Mouse (Mus musculus) adrenal gland, adult 2 months (tissue): ENCODE data around the gene Parp4. TPM values are rescaled to one million over a fixed set of nuclear protein-coding genes. Genes with fewer than 3 reads are reported as not detected.

Source experiments
- polyA plus RNA-seq: library from polyadenylated mRNA; depleted of rRNA; stranded (reverse); fragments of >200 nt; gene quantifications from 2 replicates; pipeline ENCODE4 v1.2.3, GENCODE M21; 2012; rRNA removed
- total RNA-seq, 2 experiments: library from RNA; stranded (reverse); gene quantifications; 2 replicates each; pipeline ENCODE4 v1.2.3; 2021

The Parp4 gene
- total and polyA plus RNA-seq, 3 experiments = 4.4 to 34.7 (median 32.7) TPM

Other genes starting within 250 kb of the Parp4 start
- 1 to 10 TPM in 1 of 2 experiments, not detected in 1; 2.0 TPM for gene Atp12a, start 210.6 kb upstream of the Parp4 start, total RNA-seq
- gene Atp12a, start 210.6 kb upstream of the Parp4 start, polyA plus RNA-seq = 0.03 TPM in 1 of 2 replicates, not detected in the other
- under 1 TPM; 0.69 to 0.84 TPM for gene Rnf17, start 173.0 kb upstream of the Parp4 start, total RNA-seq
- gene Rnf17, start 173.0 kb upstream of the Parp4 start, polyA plus RNA-seq = 0.02 TPM in 1 of 2 replicates, not detected in the other
- 1 to 10 TPM; 8.0 to 9.3 TPM for gene Cenpj, start 194 bp upstream of the Parp4 start, total RNA-seq
- gene Cenpj, start 194 bp upstream of the Parp4 start, polyA plus RNA-seq = 3.1 and 3.3 TPM in 2 replicates
- 10 to 100 TPM; 24.6 to 25.4 TPM for gene Mphosph8, start 92.6 kb downstream of the Parp4 start, total RNA-seq
- gene Mphosph8, start 92.6 kb downstream of the Parp4 start, polyA plus RNA-seq = 0.54 and 1.4 TPM in 2 replicates
- gene Pspc1, start 202.7 kb downstream of the Parp4 start, total RNA-seq = 10 to 100 TPM; 26.4 to 28.6 TPM
- 3.5 and 3.7 TPM in 2 replicates for gene Pspc1, start 202.7 kb downstream of the Parp4 start, polyA plus RNA-seq
- gene Zmym5, start 236.1 kb downstream of the Parp4 start, total RNA-seq = 10 to 100 TPM; 30.1 to 34.9 TPM
- 1.4 and 1.6 TPM in 2 replicates for gene Zmym5, start 236.1 kb downstream of the Parp4 start, polyA plus RNA-seq